Mouse (Mus musculus): ENCODE measurements at regions not wholly inside any gene's neighbourhood (a gene's known extent, or its start where the extent isn't known, plus 50 kb on each side); places are given as distances from the start of the nearest gene placed in this dataset.

DNA sequence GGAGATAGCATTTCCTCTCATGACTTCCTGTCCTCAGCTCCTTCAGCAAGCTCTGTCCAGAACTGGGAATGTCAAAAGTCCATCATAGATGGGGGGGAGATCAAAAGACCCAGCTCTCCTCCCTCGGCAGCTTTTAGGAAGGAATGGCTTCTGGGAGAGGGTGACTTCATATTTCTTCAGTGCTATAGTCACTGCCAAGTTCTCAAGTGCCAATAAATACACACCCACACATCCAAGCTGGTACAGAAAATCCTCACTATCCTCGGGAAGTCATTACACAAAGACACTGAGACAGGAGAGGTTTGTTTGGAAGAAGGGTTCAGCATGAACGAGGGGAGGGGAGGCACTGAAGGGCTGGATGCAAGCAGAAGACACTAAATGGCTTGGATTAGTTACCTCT lies 502.0 kb downstream of the Irx1 start:
- TF ChIP-seq CTCF (conservative IDR thresholded peaks at IDR 0.05 in 1 of 2, IDR thresholded peaks at IDR 0.05 in 1 of 2; ENCODE audit: low read depth in 2 of 2, low read length in 2 of 2), result no peak
- no peak for TF ChIP-seq POLR2A (IDR thresholded peaks at IDR 0.05; ENCODE audit: low read depth, low read length)
- TF ChIP-seq MAFK (IDR thresholded peaks at IDR 0.05; ENCODE audit: insufficient replicate concordance, low read length), result no peak
- no peak for TF ChIP-seq ELF1 (IDR thresholded peaks at IDR 0.05; ENCODE audit: low read depth, low read length)
- no peak for TF ChIP-seq MAZ (IDR thresholded peaks at IDR 0.05; ENCODE audit: low read depth, low read length)
- TF ChIP-seq NRF1 (IDR thresholded peaks at IDR 0.05; ENCODE audit: low read depth, low read length), result no peak
- no peak for TF ChIP-seq KAT2A (IDR thresholded peaks at IDR 0.05; ENCODE audit: insufficient replicate concordance, low read length)
- no peak for TF ChIP-seq MYC (IDR thresholded peaks at IDR 0.05; ENCODE audit: low read depth, low read length)
- TF ChIP-seq UBTF (IDR thresholded peaks at IDR 0.05; ENCODE audit: low read depth, low read length), result no peak
- no peak for TF ChIP-seq RCOR1 (conservative IDR thresholded peaks at IDR 0.05; ENCODE audit: low read depth, low read length)
- no peak for TF ChIP-seq MXI1 (IDR thresholded peaks at IDR 0.05; ENCODE audit: low read depth, low read length)
- no peak for TF ChIP-seq E2F4 (IDR thresholded peaks at IDR 0.05; ENCODE audit: insufficient replicate concordance, low read depth, low read length)
- TF ChIP-seq EP300 (IDR thresholded peaks at IDR 0.05; ENCODE audit: low read length), result no peak

All from CH12.LX (cell line).